Mouse (Mus musculus) adrenal gland, adult (tissue): ENCODE measurements around the gene Zfp444.

Experiments
- DNase-seq, 2 experiments: peaks; one replicate each; pipeline ENCODE4 v3.0.0; 2022 to 2023; ENCODE audit warnings: low spot score in 1 of 2; ENCODE audit not compliant: inconsistent age in 2 of 2

The Zfp444 gene

GRCm38 (mm10) chr7:6159604-6160003, 12.4 kb upstream of the Zfp444 start:
- DNase-seq, result no peak

- DNase-seq, result no peak
These were observed 10.5 kb upstream of the Zfp444 start for GRCm38 (mm10) chr7:6161541-6161940.

GRCm38 (mm10) chr7:6162172-6162571, 9.9 kb upstream of the Zfp444 start:
- peak in 1 of 2 experiments; percentile 55 for DNase-seq

GRCm38 (mm10) chr7:6164671-6165070, 7.4 kb upstream of the Zfp444 start:
- peak; percentile 78 to 81 for DNase-seq

- no peak for DNase-seq
These were observed 2.6 kb upstream of the Zfp444 start for GRCm38 (mm10) chr7:6169403-6169802.

- no peak for DNase-seq
These were observed 1.6 kb upstream of the Zfp444 start for GRCm38 (mm10) chr7:6170391-6170790.

- DNase-seq, result no peak
These were observed 1.2 kb upstream of the Zfp444 start for GRCm38 (mm10) chr7:6170871-6171270.

- peak; percentile 84 to 94 for DNase-seq
These were observed 501 bp upstream of the Zfp444 start for GRCm38 (mm10) chr7:6171444-6172005.

- DNase-seq, result no peak
These were observed 733 bp downstream of the Zfp444 start for GRCm38 (mm10) chr7:6172674-6173244.

- DNase-seq, result no peak
These were observed 1.8 kb downstream of the Zfp444 start for GRCm38 (mm10) chr7:6173872-6174271.

- DNase-seq, result peak in 1 of 2 experiments; percentile 61
These were observed 2.5 kb downstream of the Zfp444 start for GRCm38 (mm10) chr7:6174365-6174987.

- peak in 1 of 2 experiments; percentile 20 for DNase-seq
These were observed 7.0 kb downstream of the Zfp444 start for GRCm38 (mm10) chr7:6179013-6179412.

- no peak for DNase-seq
These were observed 10.9 kb downstream of the Zfp444 start for GRCm38 (mm10) chr7:6182882-6183281.

- DNase-seq, result no peak
These were observed 11.8 kb downstream of the Zfp444 start for GRCm38 (mm10) chr7:6183802-6184201.

- DNase-seq, result no peak
These were observed 12.5 kb downstream of the Zfp444 start for GRCm38 (mm10) chr7:6184521-6184920.

- no peak for DNase-seq
These were observed 13.4 kb downstream of the Zfp444 start for GRCm38 (mm10) chr7:6185391-6185790.

- no peak for DNase-seq
These were observed 14.2 kb downstream of the Zfp444 start for GRCm38 (mm10) chr7:6186176-6186575.

- no peak for DNase-seq
These were observed 14.7 kb downstream of the Zfp444 start for GRCm38 (mm10) chr7:6186756-6187155.

- DNase-seq, result no peak
These were observed 17.5 kb downstream of the Zfp444 start for GRCm38 (mm10) chr7:6189542-6189941.

- peak; percentile 69 to 92 for DNase-seq
These were observed 19.4 kb downstream of the Zfp444 start for GRCm38 (mm10) chr7:6191376-6191775.

- peak; percentile 51 to 82 for DNase-seq
These were observed 22.1 kb downstream of the Zfp444 start for GRCm38 (mm10) chr7:6194129-6194528.

- DNase-seq, result no peak
These were observed 23.8 kb downstream of the Zfp444 start for GRCm38 (mm10) chr7:6195777-6196176.

GRCm38 (mm10) chr7:6196790-6197189, 24.8 kb downstream of the Zfp444 start, which contains the start of gene Galp:
Gene Galp (plus strand): TSS chr7:6197090.
- DNase-seq, result no peak
